Mouse (Mus musculus) midbrain, embryonic 11.5 days (tissue): ENCODE measurements around the gene Mapkapk2. TPM values are rescaled to one million over a fixed set of nuclear protein-coding genes. Genes with fewer than 3 reads are reported as not detected.

Experiments
- ATAC-seq: fragments of 200-750 bp; cut with Nextera tagmentation; 2 replicates; pipeline ENCODE4 v1.8.0; 2017; ENCODE audit warnings: moderate TSS enrichment, moderate library complexity; ENCODE audit not compliant: low FRiP score
- DNase-seq: peaks from one replicate; pipeline ENCODE4 v3.0.0; 2015; ENCODE audit warnings: low spot score; ENCODE audit errors: missing footprints
- H3K27ac ChIP-seq: fragments of 300-500 bp; sonication (generic); 2 replicates; pipeline ENCODE4 v1.5.1; 2014; ENCODE audit warnings: low read depth, low read length
- H3K27me3 ChIP-seq: fragments of 300-500 bp; sonication (generic); 2 replicates; pipeline ENCODE4 v1.6.1; 2014; ENCODE audit warnings: mild to moderate bottlenecking, low read length, moderate library complexity, mixed read lengths; ENCODE audit not compliant: control insufficient read depth, insufficient read depth
- H3K36me3 ChIP-seq: fragments of 300-500 bp; sonication (generic); 2 replicates; pipeline ENCODE4 v1.6.1; 2014; ENCODE audit warnings: mild to moderate bottlenecking, low read length, moderate library complexity, mixed read lengths; ENCODE audit not compliant: control insufficient read depth, insufficient read depth
- H3K4me1 ChIP-seq: fragments of 300-500 bp; sonication (generic); 2 replicates; pipeline ENCODE4 v1.6.1; 2014; ENCODE audit warnings: low read length; ENCODE audit not compliant: control insufficient read depth, insufficient read depth
- H3K4me2 ChIP-seq: fragments of 300-500 bp; sonication (generic); 2 replicates; pipeline ENCODE4 v1.6.1; 2014; ENCODE audit warnings: mild to moderate bottlenecking, moderate library complexity
- H3K4me3 ChIP-seq: fragments of 300-500 bp; sonication (generic); 2 replicates; pipeline ENCODE4 v1.5.1; 2014; ENCODE audit warnings: low read depth, low read length
- H3K9ac ChIP-seq: fragments of 300-500 bp; sonication (generic); 2 replicates; pipeline ENCODE4 v1.6.1; 2014; ENCODE audit warnings: low read length
- H3K9me3 ChIP-seq: fragments of 300-500 bp; sonication (generic); 2 replicates; pipeline ENCODE4 v1.6.1; 2016; ENCODE audit warnings: low read length; ENCODE audit not compliant: control insufficient read depth
- WGBS: fragments of 180-500 bp; shearing (Covaris S2); extraction: QIAGEN DNeasy Blood & Tissue Kit; methylation state at CpG from one replicate; pipeline ENCODE4 v1.1.7; 2014; 5-methylcytosine and 5-hydroxymethylcytosine counted together
- polyA plus RNA-seq: library from polyadenylated mRNA; unstranded; fragments of >200 nt; fragmentation: Nextera tagmentation; extraction: Ambion mirVana; gene quantifications from 2 replicates; pipeline ENCODE4 v1.2.1, GENCODE M21; 2014

The Mapkapk2 gene
- polyA plus RNA-seq, 1 experiment from 2014 or later: 56.0 TPM

DNA sequence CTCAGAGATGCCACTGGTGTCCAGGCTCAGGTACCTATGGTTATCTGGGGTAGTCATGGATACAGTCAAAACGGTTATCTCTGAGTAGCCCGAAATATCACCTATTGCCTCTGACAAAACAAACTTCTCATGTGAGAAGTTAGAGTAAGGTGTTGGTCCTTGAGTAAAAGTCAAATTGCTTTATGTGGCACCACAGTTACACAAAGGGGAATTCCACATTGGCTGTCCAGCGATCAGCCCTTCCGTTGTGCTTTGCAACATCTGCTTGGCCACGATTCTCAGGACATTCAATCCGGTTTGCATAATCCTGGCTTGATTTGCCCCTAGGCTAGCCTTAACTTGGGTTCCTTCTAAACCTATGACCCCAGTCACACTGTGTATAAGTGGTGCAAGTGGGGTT is 82.3 kb downstream of the Mapkapk2 start:
- Histone ChIP-seq H3K27me3 (no peaks in the 10 kb centered on the region), H3K27ac (no peak overlapping the region), H3K36me3 (no peaks in the 10 kb centered on the region), H3K4me1 (no peaks in the 10 kb centered on the region), H3K9me3 (no peaks in the 10 kb centered on the region), H3K4me2 (no peak overlapping the region), H3K9ac (no peak overlapping the region), H3K4me3 (no peak overlapping the region)
- 87% methylated on average over 6 of the region's 6 CpGs for WGBS
- DNase-seq: peak; percentile 19
- ATAC-seq: no peak

DNA sequence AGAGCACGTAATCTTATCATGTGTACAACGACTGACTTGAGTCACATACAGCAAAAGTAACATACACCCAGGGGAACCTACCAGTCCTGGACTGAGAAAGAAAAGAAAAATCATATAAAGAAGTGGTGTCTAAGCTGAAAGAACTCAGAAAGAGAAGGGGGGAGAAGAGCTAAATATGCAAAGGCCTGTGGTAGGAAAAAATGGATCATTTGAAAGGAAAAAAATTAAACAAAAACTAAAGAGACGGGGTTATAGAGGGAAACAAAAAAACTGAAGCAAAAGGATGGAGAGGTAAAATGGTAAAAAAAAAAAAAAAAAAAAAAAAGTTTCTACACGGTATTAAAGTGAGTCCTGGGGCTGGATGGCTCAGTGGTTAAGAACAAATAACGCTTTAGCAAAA is 83.7 kb downstream of the Mapkapk2 start:
- Histone ChIP-seq H3K36me3 (no peaks in the 10 kb centered on the region), H3K9ac (no peak overlapping the region), H3K27me3 (no peaks in the 10 kb centered on the region), H3K4me3 (no peak overlapping the region), H3K4me1 (no peaks in the 10 kb centered on the region), H3K4me2 (no peak overlapping the region), H3K27ac (no peak overlapping the region), H3K9me3 (no peaks in the 10 kb centered on the region)
- WGBS: 93% methylated on average over 5 of the region's 5 CpGs
- no peak for ATAC-seq
- DNase-seq: peak; percentile 53

DNA sequence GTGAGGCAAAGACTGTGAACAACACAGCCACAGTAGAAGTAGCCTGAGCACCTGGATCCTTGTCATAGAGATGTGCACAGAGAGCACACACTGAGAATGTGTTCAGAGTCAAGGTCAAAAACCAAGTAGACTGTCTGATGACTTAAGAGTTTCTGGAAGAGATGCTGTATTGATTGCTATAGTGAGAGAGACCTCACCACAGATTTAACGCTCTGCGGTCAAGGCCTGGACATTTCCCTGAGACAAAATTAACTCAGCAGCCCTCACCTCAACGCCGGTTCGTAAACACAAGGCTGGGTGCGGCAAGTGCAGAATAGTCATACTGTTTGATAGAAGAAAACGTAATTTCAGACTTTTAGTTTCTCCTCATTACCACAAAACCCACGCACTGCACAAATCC is 85.1 kb downstream of the Mapkapk2 start:
- Histone ChIP-seq H3K4me1 (no peaks in the 10 kb centered on the region), H3K9me3 (no peaks in the 10 kb centered on the region), H3K36me3 (no peaks in the 10 kb centered on the region), H3K4me2 (no peak overlapping the region), H3K27ac (no peak overlapping the region), H3K4me3 (no peak overlapping the region), H3K27me3 (no peaks in the 10 kb centered on the region), H3K9ac (no peak overlapping the region)
- DNase-seq (no peak), ATAC-seq (no peak)
- WGBS: 79% methylated on average over 8 of the region's 8 CpGs

DNA sequence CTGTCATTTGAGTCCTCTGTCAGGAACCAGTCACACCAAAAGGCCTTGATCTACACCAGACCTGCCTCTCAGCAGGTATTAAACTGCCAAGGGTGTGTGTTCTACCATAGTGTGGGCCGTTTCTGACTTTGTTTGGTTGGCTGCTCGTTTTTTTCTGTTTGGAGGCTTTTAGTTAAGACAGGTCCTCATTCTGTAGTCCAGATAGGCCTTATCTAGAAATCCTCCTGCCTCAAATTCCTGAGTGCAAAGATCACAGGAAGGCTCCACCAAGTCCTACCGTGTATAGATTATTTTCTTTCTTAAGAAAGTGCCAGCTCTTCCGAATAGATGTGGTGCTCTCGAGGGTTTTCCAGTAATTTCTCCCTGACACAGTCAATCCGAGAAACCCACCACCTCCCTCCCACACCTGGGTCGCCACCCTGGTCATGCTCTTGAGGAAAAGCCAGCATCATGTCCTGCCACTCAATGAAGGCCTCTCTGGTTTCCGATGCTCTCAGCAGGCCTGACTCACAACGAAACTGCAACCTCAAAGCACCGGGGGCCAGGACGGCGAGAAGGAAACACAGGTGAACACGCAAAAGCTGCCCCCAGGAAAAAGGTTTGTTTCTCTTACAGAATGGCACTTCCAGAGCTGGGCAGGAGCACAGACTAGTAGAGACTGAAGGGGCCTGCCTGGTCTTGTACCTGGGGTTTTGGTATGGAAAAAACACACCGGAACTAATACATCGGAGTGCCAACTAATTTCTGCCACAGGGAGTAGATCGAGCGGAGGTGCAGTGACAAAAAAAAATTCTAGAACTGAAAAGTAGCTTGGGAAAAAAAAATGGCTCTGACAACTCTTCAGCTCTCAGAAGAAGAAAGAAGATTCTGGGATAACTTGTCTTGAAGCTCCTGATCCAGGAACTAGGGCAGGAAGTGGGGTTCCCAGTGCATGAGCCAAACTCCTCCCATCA is 87.1 kb downstream of the Mapkapk2 start:
- DNase-seq: peak; percentile 76
- Histone ChIP-seq H3K9me3 (no peaks in the 10 kb centered on the region), H3K9ac (no peak overlapping the region)

DNA sequence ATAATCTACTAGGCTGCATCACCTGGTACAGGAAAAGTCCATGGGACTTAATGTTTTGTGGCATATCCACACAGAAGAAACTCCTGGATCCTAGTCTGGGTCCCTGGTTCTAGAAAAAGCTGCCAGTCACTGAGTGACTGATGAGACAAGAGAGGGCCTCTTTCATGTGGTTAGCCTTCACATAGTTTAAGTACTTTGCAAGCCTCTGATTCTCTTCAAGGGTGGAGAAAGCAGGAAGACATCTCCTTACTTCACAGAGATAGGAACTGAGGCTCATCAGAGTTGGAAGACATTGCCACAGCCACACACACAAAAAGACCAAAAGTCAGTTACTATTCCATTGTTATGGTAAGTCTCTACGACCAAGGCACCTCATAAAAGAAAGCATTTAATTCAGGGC is 91.6 kb downstream of the Mapkapk2 start:
- H3K9me3 ChIP-seq: no peaks in the 10 kb centered on the region
- no peak overlapping the region for H3K4me3 ChIP-seq
- DNase-seq (peak; percentile 77), ATAC-seq (no peak)
- no peaks in the 10 kb centered on the region for H3K36me3 ChIP-seq
- no peak overlapping the region for H3K4me2 ChIP-seq
- no peaks in the 10 kb centered on the region for H3K27me3 ChIP-seq
- no peak overlapping the region for H3K9ac ChIP-seq
- H3K4me1 ChIP-seq: no peaks in the 10 kb centered on the region
- no peak overlapping the region for H3K27ac ChIP-seq
- WGBS: 69% methylated on average over 1 of the region's 1 CpGs

More for the DNA sequence above, 87.1 kb downstream of the Mapkapk2 start:
- Histone ChIP-seq H3K4me1 (no peaks in the 10 kb centered on the region), H3K4me3 (no peak overlapping the region), H3K27me3 (no peaks in the 10 kb centered on the region), H3K36me3 (no peaks in the 10 kb centered on the region), H3K4me2 (no peak overlapping the region), H3K27ac (no peak overlapping the region)
- ATAC-seq: no peak
- 86% methylated on average over 17 of the region's 17 CpGs for WGBS

Other genes with a start within 250 kb of the Mapkapk2 start
- gene Fcmr, start 232.2 kb downstream of the Mapkapk2 start, polyA plus RNA-seq: 0.27 TPM in 1 of 2 replicates, not detected in the other
- not detected in 2 replicates for gene Il24, start 210.4 kb downstream of the Mapkapk2 start, polyA plus RNA-seq
- not detected in 2 replicates for gene Il20, start 186.4 kb downstream of the Mapkapk2 start, polyA plus RNA-seq
- gene Il19, start 157.7 kb downstream of the Mapkapk2 start, polyA plus RNA-seq: not detected in 2 replicates
- not detected in 2 replicates for gene Il10, start 78.0 kb downstream of the Mapkapk2 start, polyA plus RNA-seq
- 17.2 and 23.4 TPM in 2 replicates for gene Dyrk3, start 40.5 kb upstream of the Mapkapk2 start, polyA plus RNA-seq
- gene Eif2d, start 55.4 kb upstream of the Mapkapk2 start, polyA plus RNA-seq: 55.7 and 56.7 TPM in 2 replicates
- 0.52 and 1.00 TPM in 2 replicates for gene Rassf5, start 147.4 kb upstream of the Mapkapk2 start, polyA plus RNA-seq
- 0.55 and 0.57 TPM in 2 replicates for gene Ikbke, start 181.8 kb upstream of the Mapkapk2 start, polyA plus RNA-seq